Mouse (Mus musculus) bone marrow macrophage, adult 2 months (primary cell): ENCODE data around the gene Ezr.

ENCODE experiments used
- CTCF ChIP-seq: IDR thresholded peaks from 2 replicates; pipeline ENCODE4 v1.5.1; 2012; ENCODE audit warnings: low read depth, mild to moderate bottlenecking, low read length, moderate library complexity
- POLR2A ChIP-seq: IDR thresholded peaks from 2 replicates; pipeline ENCODE4 v1.6.1; 2012; ENCODE audit warnings: mild to moderate bottlenecking, low read depth, low read length, borderline replicate concordance

- TF ChIP-seq CTCF (no peak), POLR2A (no peak)
These were observed 4.3 kb downstream of the Ezr start for GRCm38 (mm10) chr17:6778332-6778683.
